Mouse (Mus musculus): ENCODE measurements around the gene Ric8b.

Gene Ric8b

GRCm38 (mm10) chr10:84916810-84917730, at the start of gene Ric8b:
TSS of gene Ric8b (plus strand) at chr10:84917616.
- peak; percentile 90 for DNase-seq (ENCODE audit: low spot score)

DNA sequence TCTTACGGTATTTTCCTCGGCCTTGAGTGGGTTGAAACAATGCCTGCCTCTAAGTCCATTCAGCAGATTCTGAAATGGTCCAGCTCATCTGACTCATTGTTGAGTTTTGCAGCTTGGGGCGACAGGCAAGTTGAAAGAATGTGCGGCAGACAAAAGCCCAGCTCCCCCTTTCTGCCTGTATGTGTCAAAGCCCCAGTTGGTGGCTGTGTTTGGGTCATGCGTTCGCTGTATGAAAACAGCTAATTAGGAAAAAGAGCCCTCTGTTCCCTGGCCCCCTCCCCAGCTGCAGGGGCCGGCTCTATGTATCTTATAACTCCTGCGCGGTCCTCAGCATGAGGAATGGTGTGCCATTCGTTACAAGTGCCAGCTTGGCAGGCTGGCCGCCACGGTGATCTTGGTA, 46.1 kb upstream of the Ric8b start:
- DNase-seq (ENCODE audit: low spot score) = no peak

DNA sequence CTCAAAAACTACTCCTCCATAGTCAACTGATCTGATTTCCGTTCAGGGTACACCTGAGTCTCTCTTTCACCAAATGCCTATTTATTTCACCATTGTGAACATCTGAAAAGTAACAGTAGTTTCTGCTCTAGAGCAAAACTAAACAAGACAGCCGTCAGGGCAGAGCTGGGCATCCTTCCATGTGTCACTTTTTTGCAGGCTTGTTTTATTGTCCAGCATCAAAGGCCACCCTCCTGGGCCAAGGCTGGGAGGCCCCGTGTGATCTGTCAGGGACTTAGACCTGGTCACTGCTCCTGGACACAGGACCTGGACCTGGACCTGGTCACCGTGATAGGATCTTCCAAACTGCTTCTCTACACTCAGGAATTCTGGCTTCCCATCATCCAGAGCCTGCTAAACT, 45.5 kb upstream of the Ric8b start:
- no peak for DNase-seq (ENCODE audit: low spot score)

GRCm38 (mm10) chr10:84879823-84880571, 37.4 kb upstream of the Ric8b start:
- no peak for DNase-seq (ENCODE audit: low spot score)

DNA sequence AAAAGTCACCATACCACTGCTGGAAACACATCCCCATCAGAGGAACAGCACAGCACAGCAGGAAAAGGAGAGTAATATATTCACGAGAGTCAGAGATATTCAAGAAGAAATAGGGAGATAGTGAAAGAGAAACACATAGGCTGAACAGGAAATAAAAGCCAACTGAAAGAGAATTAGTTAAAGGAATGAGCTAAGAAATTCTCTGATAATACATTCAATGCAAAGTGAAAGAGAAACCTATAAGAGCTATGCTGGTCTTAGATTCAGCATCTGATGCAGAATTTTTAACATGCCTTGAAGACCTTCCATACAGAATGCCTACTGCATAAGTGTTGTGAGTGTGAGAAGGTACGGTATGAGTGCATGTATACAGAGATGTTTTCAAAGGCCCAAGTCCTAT, 34.9 kb upstream of the Ric8b start:
- DNase-seq (ENCODE audit: low spot score) = no peak

DNA sequence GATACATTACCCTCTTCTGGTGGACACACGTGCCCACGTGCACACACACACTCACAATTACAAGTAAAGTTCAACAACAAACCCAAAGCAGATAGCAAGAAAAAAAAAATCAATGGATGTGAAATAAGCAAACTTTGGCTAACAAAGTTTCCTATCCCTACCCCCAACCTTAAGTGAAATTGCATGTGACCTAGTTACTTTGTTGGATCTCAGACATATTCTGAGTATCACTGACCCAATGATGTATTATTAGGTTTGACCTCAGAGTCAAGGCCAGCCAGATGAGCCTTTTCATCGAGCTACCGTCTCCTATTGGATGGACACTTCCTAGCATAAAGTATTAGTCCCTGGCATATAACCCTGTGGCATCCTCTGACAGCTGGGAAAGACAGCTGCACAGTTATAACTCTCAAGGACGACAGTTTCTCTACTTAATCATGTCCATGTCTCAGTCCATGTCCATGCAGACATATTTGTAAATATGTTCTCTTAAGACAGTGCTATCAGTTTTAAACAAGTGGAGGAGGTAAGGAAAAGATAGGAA, 32.0 kb upstream of the Ric8b start:
- no peak for DNase-seq (ENCODE audit: low spot score)

GRCm38 (mm10) chr10:84886221-84886627, 31.2 kb upstream of the Ric8b start:
- DNase-seq (ENCODE audit: low spot score) = no peak

DNA sequence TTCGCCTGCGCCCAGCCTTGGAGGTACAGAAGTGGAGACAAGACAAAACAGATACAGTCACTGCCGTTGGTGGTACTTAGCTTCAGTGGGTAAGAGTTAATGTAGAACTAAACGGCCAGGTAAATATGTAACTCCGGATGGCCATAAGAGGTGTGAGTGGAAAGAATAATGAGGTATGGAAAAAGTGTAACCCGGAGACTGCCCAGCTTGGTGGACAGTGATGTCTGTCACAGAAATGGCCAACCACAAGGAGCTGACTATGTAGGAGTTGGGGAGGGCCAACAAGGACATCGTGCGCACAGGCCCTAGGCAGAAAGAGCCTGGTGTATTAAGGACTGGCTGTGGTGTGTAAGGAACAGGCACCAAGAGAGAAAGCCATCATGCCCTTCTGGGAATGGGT, 30.6 kb upstream of the Ric8b start:
- no peak for DNase-seq (ENCODE audit: low spot score)

GRCm38 (mm10) chr10:84889096-84889846, 28.1 kb upstream of the Ric8b start:
- no peak for DNase-seq (ENCODE audit: low spot score)

DNA sequence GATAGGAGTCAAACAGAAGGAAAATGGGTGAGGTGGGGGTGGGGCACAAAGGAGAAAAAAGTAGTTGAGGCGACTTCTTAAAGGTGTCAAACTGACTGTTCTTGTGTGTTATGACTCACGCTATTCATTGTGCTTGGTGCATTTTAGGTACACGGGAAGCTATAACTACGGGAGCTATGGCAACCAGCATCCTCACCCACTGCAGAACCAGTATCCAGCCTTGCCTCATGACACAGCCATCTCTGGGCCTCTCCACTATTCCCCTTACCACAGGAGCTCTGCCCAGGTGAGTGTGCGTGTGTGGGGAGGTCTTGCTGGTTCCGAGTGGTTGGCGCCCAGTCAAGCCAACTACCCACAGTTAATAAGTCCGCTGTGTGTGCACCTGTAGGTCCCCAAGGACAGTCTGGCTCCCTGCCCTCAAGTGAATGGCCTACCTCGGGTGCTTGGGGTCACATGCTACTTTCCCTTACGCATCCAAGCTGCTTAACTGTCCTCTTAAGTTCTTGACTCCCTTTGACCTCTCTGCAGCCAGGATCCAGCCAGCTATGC, 21.5 kb upstream of the Ric8b start:
- DNase-seq (ENCODE audit: low spot score) = no peak

DNA sequence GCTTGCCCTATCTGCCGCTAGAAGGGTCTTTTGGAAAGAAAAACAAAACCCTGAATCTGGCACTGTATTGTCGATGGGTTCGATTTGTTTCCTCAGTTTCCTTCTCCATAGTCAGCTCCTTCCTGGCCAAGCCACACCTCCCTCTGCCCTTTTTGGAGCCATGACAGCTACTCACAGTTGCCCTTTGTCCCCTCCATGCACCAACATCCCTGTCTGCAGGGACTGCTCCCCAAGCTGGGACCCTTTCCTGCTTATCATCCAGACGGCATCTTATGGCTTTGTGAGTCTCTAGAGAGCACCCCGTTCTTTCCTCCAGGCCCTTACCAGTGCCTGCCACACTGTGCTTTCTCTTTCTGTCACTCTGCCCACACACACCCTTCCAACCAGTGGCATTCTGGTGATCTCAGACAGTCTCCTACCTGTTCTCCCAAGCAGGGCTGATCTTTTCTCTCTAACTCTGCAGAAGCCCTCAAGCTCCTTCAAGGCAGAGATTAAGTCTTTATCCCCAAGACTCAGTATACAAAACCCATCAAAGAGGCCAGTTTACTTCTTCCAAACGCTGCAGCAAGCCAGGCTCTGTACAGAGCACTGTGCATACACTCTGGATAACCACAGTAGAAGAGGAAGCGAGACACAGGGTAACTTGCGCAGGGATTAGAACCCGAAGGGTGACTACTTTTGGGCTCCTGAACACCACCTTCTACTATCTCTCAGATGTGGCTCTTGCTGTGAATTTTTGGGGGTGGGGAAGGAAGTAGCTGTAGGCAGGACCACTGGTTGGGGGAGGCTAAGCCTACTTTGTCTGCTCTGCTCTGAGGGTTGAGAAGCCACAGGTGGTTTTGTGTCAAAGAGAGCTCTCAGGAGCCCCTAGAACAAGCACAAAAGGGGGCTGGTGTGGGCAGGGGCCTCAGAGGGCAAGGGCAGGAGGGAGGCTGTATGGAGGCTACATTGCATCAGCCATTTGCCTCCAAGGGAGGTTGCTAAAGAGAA, 20.2 kb upstream of the Ric8b start:
- peak; percentile 69 for DNase-seq (ENCODE audit: low spot score)

DNA sequence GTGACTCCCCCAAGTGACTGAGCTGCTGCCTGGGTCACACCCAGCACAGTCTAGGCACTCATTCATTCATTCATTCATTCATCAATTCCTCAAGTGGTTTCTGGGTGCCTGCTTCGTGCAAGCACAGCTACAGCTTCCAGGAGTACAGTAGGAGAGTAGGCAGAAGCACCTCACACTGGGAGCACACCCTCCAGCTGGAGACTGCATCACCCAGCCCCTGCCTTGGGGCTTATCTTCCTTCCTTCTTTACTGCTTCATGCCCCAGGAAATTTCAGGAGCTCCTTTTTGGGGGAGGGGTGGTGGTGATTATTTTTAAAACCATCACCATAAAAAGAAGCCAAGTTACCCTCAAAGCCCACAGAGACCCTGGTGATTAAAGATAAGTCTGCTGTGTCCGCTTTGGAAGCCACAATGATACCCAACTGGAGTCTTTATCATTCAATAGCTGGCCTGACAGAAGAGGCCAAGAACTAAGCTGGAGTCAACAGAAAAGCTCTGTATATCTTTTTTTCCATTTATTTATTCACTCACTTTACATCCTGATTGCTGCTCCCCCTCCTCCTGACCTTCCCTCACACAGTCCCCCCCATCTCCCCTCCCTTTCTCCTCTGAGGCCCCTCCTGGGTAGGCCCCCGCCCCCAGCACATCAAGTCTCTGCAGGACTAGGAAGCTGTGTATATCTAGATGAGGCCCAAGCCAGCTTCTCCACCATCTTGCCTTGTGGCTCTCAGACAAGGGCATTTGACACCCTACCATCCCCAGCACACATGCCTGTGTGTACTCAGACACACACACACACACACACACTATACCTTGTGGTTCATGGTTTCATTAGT, 19.1 kb upstream of the Ric8b start:
- no peak for DNase-seq (ENCODE audit: low spot score)

- DNase-seq (ENCODE audit: low spot score) = no peak
Observed at GRCm38 (mm10) chr10:84901676-84902075, 15.7 kb upstream of the Ric8b start.

- DNase-seq (ENCODE audit: low spot score) = no peak
Observed at GRCm38 (mm10) chr10:84902213-84902612, 15.2 kb upstream of the Ric8b start.

GRCm38 (mm10) chr10:84903307-84903706, 14.1 kb upstream of the Ric8b start:
- no peak for DNase-seq (ENCODE audit: low spot score)

DNA sequence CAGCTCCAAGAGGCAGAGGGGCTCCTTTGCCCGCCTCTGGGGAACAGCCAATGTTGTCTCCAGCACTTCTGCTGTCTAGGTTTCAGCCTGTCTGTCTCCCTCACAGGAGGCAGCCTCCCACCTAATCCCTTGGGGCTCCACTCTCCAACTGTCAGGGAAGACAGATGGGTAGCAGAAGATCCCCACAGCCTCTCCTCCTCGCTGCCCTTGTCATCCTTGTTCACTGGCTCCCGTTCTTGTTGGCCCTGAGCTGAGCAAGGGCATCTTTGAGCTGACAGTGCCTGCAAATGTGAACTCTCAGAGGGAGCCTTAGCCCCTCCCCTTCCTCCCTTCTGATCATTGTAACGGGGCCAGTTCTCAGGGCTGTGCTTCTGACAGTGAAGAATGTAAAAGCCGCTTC, 13.7 kb upstream of the Ric8b start:
- no peak for DNase-seq (ENCODE audit: low spot score)

DNA sequence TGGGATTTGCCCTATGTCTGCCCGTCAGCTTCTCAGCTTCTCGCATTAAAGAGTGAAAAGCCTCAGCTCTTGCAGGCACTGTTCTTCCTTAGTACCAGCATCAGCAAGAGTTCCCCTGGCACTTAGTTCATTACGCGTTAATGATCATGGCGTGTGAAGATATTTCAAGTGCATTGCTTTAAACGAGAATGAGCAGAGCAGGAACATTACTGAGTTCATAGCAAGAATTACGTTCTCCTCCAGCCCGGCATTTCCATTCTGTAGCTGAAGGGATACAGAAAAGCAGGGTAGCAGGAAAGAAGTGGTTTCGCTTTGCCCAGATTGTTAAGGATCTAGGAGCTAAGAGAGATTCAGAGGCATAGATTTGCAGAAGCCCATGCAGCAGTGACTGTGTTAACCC, 10.5 kb upstream of the Ric8b start:
- DNase-seq (ENCODE audit: low spot score) = no peak

DNA sequence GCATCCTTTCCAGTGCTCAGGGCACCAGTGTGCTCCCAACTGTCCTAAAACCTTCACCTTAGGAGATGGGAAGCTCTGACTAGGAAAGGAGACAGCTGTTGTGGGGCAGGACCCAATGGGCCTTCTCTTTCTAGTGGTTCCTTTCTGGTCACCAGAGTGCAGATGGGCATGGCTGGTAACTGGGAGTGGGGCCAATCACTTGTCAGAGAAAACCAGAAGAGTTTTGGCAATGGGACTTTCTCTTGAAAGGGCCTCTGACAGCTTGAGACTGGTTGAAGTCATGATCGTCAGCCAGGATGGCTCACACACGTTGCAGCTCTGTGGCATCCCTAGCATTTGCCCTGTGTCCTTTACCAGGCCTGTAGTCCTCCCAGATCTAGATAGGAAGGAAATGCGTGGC, 9.4 kb upstream of the Ric8b start:
- DNase-seq (ENCODE audit: low spot score) = no peak

DNA sequence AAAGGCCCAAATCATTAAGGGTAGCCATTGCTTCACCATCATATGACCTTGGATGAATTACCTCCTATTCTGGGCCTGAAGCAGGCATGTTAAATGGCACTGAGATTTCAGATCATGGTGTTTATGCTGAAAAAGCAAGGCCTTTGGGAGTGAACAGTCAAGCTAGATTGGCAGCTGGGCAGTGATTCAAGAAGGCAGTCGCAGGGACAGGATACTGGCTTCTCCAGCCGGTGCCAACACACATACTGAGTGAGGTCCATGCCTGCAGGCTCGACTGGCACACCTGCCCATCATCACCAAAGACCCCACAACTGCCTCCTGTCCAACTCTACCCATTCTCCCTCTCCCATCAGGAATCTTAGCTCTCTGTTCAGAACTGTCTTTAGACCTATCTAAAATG, 8.9 kb upstream of the Ric8b start:
- DNase-seq (ENCODE audit: low spot score) = no peak

Data from T-cell, adult 2 months (primary cell).